Mouse (Mus musculus) CH12.LX (cell line): ENCODE data around the gene Arhgef39.

Experiments
- HCFC1 ChIP-seq: IDR thresholded peaks from 2 replicates; pipeline ENCODE4 v1.6.1; 2012; ENCODE audit warnings: low read depth, mild to moderate bottlenecking, inconsistent platforms, low read length, improper control_type of control experiment
- KAT2A ChIP-seq: IDR thresholded peaks from 2 replicates; pipeline ENCODE4 v1.6.1; 2012; ENCODE audit warnings: low read length, improper control_type of control experiment, inconsistent platforms; ENCODE audit not compliant: insufficient replicate concordance
- MXI1 ChIP-seq: IDR thresholded peaks from 2 replicates; pipeline ENCODE4 v1.6.1; 2011; ENCODE audit warnings: mild to moderate bottlenecking, low read depth, low read length, improper control_type of control experiment
- POLR2A ChIP-seq: IDR thresholded peaks from 2 replicates; pipeline ENCODE4 v1.6.1; 2011; ENCODE audit warnings: low read depth, mild to moderate bottlenecking, improper control_type of control experiment, low read length
- POLR2AphosphoS2 ChIP-seq: IDR thresholded peaks from 2 replicates; pipeline ENCODE4 v1.6.1; 2011; ENCODE audit warnings: low read depth, low read length, improper control_type of control experiment
- USF1 ChIP-seq: IDR thresholded peaks from 2 replicates; pipeline ENCODE4 v1.6.1; 2014; ENCODE audit warnings: low read depth, mild to moderate bottlenecking, inconsistent platforms, low read length, improper control_type of control experiment

DNA sequence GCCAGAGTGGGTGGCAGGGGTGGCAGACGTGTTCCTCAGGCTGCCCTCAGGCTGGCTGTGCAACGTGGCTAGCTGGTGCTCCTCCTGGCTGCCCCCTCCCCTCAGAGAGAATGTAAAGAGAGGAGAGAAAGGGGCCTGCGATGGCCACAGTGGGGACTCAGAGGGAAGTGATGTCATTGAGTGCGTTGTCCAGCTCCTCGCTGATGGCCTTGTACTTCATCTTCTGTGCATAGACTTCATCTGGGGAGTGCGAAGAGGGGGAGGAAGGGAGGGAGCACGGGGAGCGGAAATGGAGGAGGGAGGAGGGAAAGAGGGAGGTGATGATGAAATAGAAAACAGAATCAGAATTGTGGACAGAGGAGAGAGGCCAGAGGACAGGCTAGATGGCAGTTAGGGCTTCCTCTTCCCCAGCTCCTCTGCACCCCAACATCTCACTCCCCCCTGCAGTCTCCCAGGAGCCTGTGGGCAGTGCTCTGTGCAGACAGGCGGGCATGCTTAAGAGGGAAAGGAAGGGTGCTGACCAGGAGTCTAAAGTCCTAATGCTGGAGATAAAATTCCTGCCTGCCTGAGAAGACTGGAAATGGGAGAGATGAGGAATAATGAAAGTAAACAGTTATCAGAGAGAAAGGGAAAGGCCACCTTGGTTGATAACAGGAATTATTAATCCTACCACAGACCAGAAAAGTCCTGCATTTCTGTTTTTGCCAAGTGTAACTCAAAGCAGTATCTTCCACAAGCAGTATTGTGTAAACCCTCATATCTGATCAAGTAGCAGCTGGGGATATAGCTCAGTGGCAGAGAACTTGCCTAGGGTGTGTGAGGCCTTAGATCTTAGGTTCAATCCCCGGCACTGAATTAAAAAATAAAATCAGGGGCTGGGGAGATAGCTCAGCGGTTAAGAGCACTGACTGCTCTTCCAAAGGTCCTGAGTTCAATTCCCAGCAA lies 16.5 kb upstream of the Arhgef39 start:
- no peak for TF ChIP-seq USF1
- TF ChIP-seq KAT2A = no peak
- TF ChIP-seq POLR2A = no peak
- TF ChIP-seq POLR2AphosphoS2 = no peak
- no peak for TF ChIP-seq HCFC1
- no peak for TF ChIP-seq MXI1
